Mouse (Mus musculus) thymus, postnatal 36 days (tissue): ENCODE results near the gene Olfr406.

Source experiments
- DNase-seq, 2 experiments: peaks; one replicate each; pipeline ENCODE4 v3.0.0; 2022; ENCODE audit warnings: mixed read lengths in 2 of 2

Olfr406 gene

DNA sequence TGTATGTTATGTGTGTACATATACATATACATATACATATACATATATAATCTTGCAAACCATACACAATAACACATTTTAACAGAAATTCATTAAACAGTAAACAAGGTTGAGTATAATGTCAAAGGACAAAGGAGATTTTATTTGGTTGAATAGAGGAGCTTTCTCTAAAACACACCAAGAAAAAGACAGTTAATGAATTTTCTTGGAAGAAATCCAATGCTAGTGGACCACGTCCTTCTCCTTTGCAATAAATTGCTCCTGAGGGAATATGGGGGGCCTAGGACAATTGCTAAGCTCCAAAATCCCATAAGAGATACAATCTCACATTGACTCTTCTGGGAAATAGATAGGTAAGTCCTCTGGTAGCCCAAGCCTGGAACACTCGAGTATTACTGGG, at the start of gene Olfr406:
Gene Olfr406, plus strand, starts transcription at position 301 of the 400 bp plus-strand sequence.
- DNase-seq = no peak

DNA sequence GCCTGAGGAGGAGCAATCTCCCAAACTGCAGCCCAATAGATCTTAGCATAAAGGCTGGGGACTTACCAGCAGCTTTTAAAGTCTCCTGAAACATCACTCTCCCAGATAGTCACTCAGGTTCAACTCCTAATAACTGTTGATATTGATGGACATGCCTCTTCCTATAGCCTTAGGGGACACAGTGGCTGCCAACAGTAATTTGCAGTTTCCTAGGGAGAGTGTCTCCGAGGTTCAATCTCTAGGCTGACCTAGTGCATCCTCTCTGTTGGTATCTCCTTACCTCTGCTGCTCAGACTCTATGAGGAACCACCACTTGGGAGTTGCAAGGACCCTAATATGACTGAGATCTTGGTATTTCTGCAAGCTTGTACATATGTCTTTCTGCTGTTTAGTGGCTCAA, 48.3 kb upstream of the Olfr406 start, which contains the start of gene Olfr43:
Gene Olfr43, minus strand, starts transcription at position 101 of the 400 bp plus-strand sequence.
- DNase-seq = no peak

DNA sequence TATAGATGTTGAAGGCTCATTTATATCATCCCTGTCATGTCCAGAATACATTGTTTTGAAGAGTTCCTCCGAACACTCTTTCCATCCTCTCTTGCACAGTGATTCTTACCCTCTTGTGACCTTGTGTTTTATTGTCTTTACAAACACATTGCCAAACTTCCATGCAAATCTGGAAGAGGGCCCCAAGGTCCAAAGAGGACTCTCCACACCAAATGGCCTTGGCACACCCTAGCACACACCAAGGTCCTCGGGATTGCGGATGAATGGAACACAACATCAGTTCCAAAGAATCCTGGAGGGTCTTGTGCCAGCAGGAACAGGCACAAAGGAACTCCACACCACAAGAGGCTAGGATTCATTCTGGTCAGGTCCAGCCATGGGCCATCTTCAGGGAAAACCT, 18.4 kb upstream of the Olfr406 start:
- DNase-seq = no peak

DNA sequence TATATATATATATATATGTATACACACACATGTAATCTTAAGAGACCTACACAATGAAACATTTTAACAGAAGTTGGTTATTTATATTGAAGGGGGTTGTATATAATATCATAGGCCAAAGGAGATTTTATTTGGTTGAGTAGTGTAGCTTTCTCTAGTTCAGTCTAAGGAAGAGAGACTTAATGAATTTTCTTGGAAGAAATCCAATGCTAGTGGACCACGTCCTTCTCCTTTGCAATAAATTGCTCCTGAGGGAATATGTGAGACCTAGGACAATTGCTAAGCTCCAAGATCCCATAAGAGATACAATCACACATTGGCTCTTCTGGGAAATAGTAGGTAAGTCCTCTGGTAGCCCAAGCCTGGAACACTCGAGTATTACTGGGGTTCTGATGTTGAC, 23.8 kb downstream of the Olfr406 start, which contains the start of gene Olfr59:
Gene Olfr59, plus strand, starts transcription at position 301 of the 400 bp plus-strand sequence.
- no peak for DNase-seq

DNA sequence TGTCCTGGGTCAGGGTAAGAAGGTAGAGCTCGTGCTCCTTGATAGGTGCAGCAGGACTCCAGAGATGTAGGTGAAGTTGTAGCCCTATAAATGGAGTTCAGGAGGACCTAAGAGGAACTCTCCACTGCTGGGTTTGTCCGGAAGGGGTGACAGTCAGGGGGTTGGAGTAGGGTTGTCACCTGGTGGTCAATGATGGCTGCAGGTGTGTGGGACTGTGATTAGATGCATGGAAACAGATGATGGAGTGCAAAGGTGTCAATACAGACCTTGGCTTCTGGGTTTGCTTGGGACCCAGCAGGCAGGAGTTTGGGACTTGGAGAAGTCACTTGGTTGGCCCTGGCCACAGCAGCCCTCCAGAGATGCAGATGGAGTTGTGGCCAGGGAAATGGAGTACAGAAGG, 27.6 kb downstream of the Olfr406 start:
- DNase-seq = no peak
